Mouse (Mus musculus) E14TG2a.4 (cell line): ENCODE measurements at regions not wholly inside any gene's neighbourhood (a gene's known extent, or its start where the extent isn't known, plus 50 kb on each side); places are given as distances from the start of the nearest gene placed in this dataset.

Source experiments
- H3K27me3 ChIP-seq: 2 replicates; pipeline ENCODE4 v1.6.1; 2014; ENCODE audit warnings: low read length, control low read depth; ENCODE audit not compliant: insufficient read depth
- H3K36me3 ChIP-seq: 2 replicates; pipeline ENCODE4 v1.6.1; 2014; ENCODE audit warnings: low read length, control low read depth; ENCODE audit not compliant: insufficient read depth
- H3K4me1 ChIP-seq: replicated peaks from 2 replicates; pipeline ENCODE4 v1.6.1; 2014; ENCODE audit warnings: low read depth, low read length, control low read depth
- H3K4me3 ChIP-seq: replicated peaks from 2 replicates; pipeline ENCODE4 v1.5.1; 2014; ENCODE audit warnings: mild to moderate bottlenecking, low read length
- H3K9me3 ChIP-seq: 2 replicates; pipeline ENCODE4 v1.6.1; 2014; ENCODE audit warnings: low read length, control low read depth
- CTCF ChIP-seq: conservative IDR thresholded peaks from 2 replicates; pipeline ENCODE4 v1.5.1; 2014; ENCODE audit warnings: low read length
- NANOG ChIP-seq: IDR thresholded peaks from 2 replicates; pipeline ENCODE4 v1.6.1; 2014; ENCODE audit warnings: borderline replicate concordance, low read length, mixed read lengths
- POU5F1 ChIP-seq: IDR thresholded peaks from 2 replicates; pipeline ENCODE4 v1.6.1; 2014; ENCODE audit warnings: low read length, borderline replicate concordance

DNA sequence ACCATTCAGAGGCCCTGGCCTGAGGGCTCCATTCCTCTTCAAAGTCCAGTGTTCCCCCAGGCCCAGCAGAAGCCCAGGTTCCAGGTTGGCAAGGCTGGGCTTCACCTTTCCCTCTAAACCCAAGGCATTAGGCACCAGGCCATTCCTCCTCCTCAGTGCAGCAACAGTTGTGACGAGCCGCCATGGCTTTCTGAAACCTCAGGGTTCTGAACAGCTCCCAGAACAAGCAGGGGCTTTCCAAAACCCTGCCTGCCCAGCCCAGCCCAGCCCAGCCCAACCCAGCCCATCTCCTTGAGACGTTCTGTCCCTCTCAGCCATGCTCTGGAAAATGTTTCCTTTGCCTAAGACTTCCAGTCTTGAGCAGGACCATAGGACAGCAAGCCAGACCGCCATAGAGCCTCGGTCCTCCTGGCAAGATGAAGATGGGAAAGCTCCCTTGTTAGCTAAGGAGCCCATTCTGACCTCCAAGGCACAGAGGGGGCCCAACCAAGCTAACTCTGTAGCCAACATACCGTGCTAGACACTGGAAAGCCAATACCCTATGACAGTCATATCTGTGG lies 89.8 kb downstream of the Zfp36l2 start:
- H3K27me3 ChIP-seq = peaks cover 92% of the 10 kb centered on the region
- H3K4me3 ChIP-seq = 0 out of 2 replicates have a peak overlapping the region, but pooled peaks have one; percentile 69
- no peaks in the 10 kb centered on the region for H3K9me3 ChIP-seq
- H3K4me1 ChIP-seq = peaks cover 39% of the 10 kb centered on the region
- TF ChIP-seq POU5F1 (no peak), NANOG (no peak)
- H3K36me3 ChIP-seq = no peaks in the 10 kb centered on the region

DNA sequence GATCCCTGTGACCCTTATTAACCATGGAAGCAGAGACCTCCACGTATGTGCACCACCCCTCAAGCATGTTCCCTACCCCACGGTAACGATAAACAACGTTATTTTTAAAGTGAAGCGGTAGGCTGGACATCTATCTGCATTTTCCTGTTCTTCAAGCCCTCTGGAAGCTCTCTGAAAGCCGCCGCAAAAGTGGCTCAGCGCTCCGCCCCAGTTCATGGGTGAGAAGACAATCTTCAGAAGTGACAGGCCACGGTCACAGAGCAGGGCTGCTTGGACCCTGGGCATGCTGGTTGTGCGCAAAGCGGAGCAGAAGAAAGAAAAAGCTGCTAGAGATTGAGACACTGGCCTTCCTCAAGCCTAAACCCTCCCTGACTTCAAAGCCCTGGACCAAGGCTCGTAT lies 90.5 kb downstream of the Zfp36l2 start:
- H3K36me3 ChIP-seq = no peaks in the 10 kb centered on the region
- H3K9me3 ChIP-seq = no peaks in the 10 kb centered on the region
- H3K27me3 ChIP-seq = peaks cover 89% of the 10 kb centered on the region
- TF ChIP-seq POU5F1 = no peak
- TF ChIP-seq CTCF = no peak
- TF ChIP-seq NANOG = no peak
- peaks cover 39% of the 10 kb centered on the region for H3K4me1 ChIP-seq
- peak overlapping the region; percentile 69; the same call in 1 of the 2 replicates for H3K4me3 ChIP-seq

DNA sequence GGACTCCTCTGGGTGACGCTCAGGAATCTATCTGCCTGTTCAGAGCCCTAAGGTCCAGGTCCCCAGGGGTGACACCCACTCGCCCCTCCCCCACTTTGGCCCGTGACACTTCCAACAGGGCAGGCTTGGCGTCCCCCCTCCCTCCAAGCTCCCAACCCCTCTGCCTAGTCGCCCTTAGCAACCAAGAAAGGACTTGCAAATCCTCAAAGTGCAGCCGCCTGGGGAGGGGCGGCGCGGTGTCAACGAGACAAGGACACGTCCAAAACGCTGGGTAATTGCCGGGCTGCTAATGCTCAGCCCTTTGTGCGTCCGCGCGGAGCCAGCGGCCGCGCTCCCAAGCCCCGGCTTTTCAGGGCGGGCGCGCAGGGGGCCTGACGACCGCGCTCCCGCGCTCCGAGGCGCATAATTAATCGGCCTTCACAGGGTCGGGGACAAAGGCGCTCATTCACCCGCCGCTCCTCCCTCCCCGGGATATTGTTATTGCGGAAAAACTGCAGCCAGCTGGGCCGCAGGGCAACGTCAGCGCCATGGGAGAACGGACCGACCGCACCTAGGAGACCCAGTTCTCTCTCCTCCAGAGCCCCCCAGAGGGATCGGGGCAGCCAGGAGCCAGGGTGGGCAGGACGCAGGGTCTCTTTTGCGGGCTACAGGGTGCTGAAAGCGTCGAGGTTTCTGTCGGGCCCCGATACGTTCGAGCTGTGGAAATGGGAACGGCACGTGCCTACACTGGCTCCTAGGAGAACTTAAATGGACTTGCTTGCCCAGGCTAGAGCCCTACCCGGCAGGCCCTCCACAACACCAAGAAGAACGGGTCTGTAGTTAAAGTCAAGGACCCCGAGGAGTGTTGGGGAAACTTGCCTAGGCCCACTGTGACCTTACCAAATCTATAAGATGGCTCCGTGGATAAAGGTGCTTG lies 91.1 kb downstream of the Zfp36l2 start:
- Histone ChIP-seq H3K36me3 (no peaks in the 10 kb centered on the region), H3K4me1 (peaks cover 39% of the 10 kb centered on the region), H3K27me3 (peaks cover 82% of the 10 kb centered on the region), H3K9me3 (no peaks in the 10 kb centered on the region), H3K4me3 (peak overlapping the region; percentile 69)
- TF ChIP-seq CTCF (no peak), NANOG (no peak), POU5F1 (no peak)

DNA sequence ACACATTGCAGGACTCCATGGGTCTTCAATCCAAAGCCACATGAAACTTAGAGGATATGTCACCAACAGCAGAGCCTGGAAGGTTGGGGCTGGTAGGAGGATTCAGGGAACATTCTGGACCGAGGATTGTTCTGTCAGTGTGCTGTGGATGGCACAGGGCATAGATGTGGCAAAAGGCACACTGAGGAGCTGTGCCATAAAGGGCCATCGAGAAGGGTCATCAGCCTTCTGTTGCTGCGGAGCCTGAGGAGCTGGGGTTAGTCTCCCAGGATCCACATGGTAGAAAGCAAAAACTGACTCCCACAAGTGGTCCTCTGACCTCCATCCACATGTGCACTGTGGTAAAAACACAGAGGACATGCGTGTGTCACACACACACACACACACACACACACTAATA lies 91.9 kb downstream of the Zfp36l2 start:
- Histone ChIP-seq H3K27me3 (peaks cover 76% of the 10 kb centered on the region), H3K4me1 (peaks cover 39% of the 10 kb centered on the region), H3K36me3 (no peaks in the 10 kb centered on the region), H3K4me3 (no peak overlapping the region), H3K9me3 (no peaks in the 10 kb centered on the region)
- TF ChIP-seq POU5F1 = no peak
- TF ChIP-seq CTCF = no peak
- no peak for TF ChIP-seq NANOG

DNA sequence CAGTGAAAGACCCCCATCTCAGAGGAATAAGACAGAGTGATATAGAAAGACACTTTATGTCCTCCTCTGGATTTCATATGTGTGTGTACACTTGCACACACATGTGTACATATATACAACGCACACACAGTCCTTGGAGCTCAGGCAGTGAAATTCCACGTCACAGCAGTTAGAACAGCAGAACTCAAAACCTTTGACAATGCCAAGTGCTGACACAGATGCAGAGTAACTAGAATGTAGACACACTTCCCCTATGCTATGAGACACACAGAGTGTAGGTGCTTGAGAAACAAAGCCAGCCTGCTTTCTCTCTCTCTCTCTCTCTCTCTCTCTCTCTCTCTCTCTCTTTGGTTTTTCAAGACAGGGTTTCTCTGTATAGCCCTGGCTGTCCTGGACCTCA lies 92.7 kb downstream of the Zfp36l2 start:
- Histone ChIP-seq H3K4me1 (peaks cover 33% of the 10 kb centered on the region), H3K27me3 (peaks cover 69% of the 10 kb centered on the region), H3K9me3 (no peaks in the 10 kb centered on the region), H3K4me3 (no peak overlapping the region), H3K36me3 (no peaks in the 10 kb centered on the region)
- TF ChIP-seq POU5F1 = no peak
- no peak for TF ChIP-seq CTCF
- TF ChIP-seq NANOG = no peak

DNA sequence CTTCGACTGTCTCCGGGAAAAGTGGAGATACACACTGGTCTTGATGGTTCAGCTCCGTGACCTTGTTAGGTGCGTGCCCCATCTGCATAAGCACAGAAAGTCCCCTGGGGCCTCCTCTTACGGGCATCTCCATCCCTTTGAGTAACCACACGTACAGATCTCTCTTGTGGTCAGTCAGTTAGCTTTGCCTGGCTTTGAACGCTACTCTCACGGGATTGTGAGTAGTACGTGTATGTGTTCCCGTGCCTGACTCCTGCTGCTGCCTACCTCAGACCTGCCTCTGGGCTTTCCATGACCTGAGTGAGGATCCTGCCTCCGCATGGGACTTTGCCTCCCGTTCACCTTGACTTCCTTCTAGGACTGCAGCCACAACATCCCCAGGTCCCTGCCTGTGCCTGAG lies 101.4 kb downstream of the Zfp36l2 start:
- peaks cover 12% of the 10 kb centered on the region; the same call in 1 of the 2 replicates for H3K27me3 ChIP-seq
- H3K4me3 ChIP-seq = no peak overlapping the region
- H3K4me1 ChIP-seq = peaks cover 33% of the 10 kb centered on the region
- no peak for TF ChIP-seq POU5F1
- TF ChIP-seq NANOG = no peak
- TF ChIP-seq CTCF = no peak
- H3K36me3 ChIP-seq = no peaks in the 10 kb centered on the region
- no peaks in the 10 kb centered on the region for H3K9me3 ChIP-seq

DNA sequence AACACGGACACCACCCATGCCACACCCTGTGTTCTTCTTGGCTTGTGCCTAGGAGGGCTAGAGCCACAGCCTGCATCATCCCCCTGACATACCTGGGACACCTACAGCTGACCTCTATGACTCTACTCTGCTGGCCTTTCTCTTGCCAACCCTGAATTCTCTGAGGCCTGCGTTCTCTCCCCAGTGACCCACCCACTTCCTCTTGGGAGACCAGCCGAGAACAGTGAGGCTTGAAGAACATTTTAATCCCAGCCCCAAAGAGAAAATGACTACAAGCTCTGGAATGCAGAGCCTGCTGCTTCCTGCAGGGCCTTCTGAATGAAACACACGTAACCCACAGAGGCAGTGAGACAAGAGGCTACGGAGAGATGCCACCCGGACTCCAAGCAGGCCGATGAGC lies 102.0 kb downstream of the Zfp36l2 start:
- H3K9me3 ChIP-seq = no peaks in the 10 kb centered on the region
- no peak for TF ChIP-seq POU5F1
- TF ChIP-seq NANOG = no peak
- no peak for TF ChIP-seq CTCF
- peaks cover 33% of the 10 kb centered on the region for H3K4me1 ChIP-seq
- H3K36me3 ChIP-seq = no peaks in the 10 kb centered on the region
- no peak overlapping the region for H3K4me3 ChIP-seq
- peaks cover 12% of the 10 kb centered on the region; the same call in 1 of the 2 replicates for H3K27me3 ChIP-seq

DNA sequence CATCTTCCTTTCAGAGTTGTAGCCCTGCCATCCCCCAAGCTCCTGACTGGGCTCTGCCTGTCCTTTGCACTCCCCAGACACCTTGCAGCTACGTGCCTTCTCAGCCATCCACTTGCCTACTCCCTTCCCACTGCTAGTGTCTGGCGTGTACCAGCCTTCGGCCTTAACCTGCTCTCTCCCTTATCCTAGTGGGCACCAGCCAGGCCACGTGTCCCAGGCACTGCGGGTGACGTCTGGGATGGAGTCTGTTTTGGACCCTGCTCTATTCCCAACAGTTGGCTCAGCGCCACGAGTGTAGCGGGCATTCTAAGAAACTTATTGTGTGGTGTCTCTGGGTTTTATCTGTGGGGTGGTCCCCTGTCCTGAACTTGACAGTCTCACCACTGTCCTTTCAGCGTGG lies 102.5 kb downstream of the Zfp36l2 start:
- H3K9me3 ChIP-seq = no peaks in the 10 kb centered on the region
- no peak overlapping the region for H3K4me3 ChIP-seq
- no peaks in the 10 kb centered on the region for H3K36me3 ChIP-seq
- peaks cover 12% of the 10 kb centered on the region; the same call in 1 of the 2 replicates for H3K27me3 ChIP-seq
- H3K4me1 ChIP-seq = peaks cover 33% of the 10 kb centered on the region
- TF ChIP-seq CTCF (no peak), NANOG (no peak), POU5F1 (no peak)
